Mouse (Mus musculus) intestine, postnatal 0 days (tissue): ENCODE data around the gene Sar1b. TPM values are rescaled to one million over a fixed set of nuclear protein-coding genes. Genes with fewer than 3 reads are reported as not detected.

Experiments used
- ATAC-seq: fragments of 200-750 bp; cut with Nextera tagmentation; 2 replicates; pipeline ENCODE4 v1.8.0; 2017; ENCODE audit warnings: mild to moderate bottlenecking, moderate TSS enrichment, moderate library complexity
- H3K27ac ChIP-seq: fragments of 300-500 bp; sonication (generic); 2 replicates; pipeline ENCODE4 v1.5.1; 2014; ENCODE audit warnings: mild to moderate bottlenecking, low read depth, low read length, moderate library complexity
- H3K27me3 ChIP-seq: fragments of 300-500 bp; sonication (generic); replicated peaks from 2 replicates; pipeline ENCODE4 v1.6.1; 2014; ENCODE audit warnings: low read length, mixed read lengths; ENCODE audit not compliant: control insufficient read depth, insufficient read depth
- H3K36me3 ChIP-seq: fragments of 300-500 bp; sonication (generic); 2 replicates; pipeline ENCODE4 v1.6.1; 2014; ENCODE audit warnings: mild to moderate bottlenecking, moderate library complexity; ENCODE audit not compliant: control insufficient read depth, insufficient read depth
- H3K4me1 ChIP-seq: fragments of 300-500 bp; sonication (generic); replicated peaks from 2 replicates; pipeline ENCODE4 v1.6.1; 2014; ENCODE audit warnings: antibody characterized with exemption, low read length, mixed read lengths; ENCODE audit not compliant: control insufficient read depth, insufficient read depth
- H3K4me2 ChIP-seq: fragments of 300-500 bp; sonication (generic); replicated peaks from 2 replicates; pipeline ENCODE4 v1.6.1; 2014; ENCODE audit warnings: low read depth, mild to moderate bottlenecking, moderate library complexity
- H3K4me3 ChIP-seq: fragments of 300-500 bp; sonication (generic); 2 replicates; pipeline ENCODE4 v1.5.1; 2014; ENCODE audit warnings: low read depth, low read length
- H3K9ac ChIP-seq: fragments of 300-500 bp; sonication (generic); 2 replicates; pipeline ENCODE4 v1.6.1; 2014; ENCODE audit warnings: mild to moderate bottlenecking, low read depth, low read length
- H3K9me3 ChIP-seq: fragments of 300-500 bp; sonication (generic); 2 replicates; pipeline ENCODE4 v1.6.1; 2016; ENCODE audit warnings: mixed run types; ENCODE audit not compliant: control insufficient read depth
- CTCF ChIP-seq: sonication (generic); IDR thresholded peaks from 2 replicates; pipeline ENCODE4 v1.5.1; 2016; ENCODE audit warnings: low read depth, mild to moderate bottlenecking, control low read depth, antibody characterized with exemption, moderate library complexity
- WGBS: fragments of 180-500 bp; shearing (Covaris S2); extraction: QIAGEN DNeasy Blood & Tissue Kit; methylation state at CpG from one replicate; pipeline ENCODE4 v1.1.7; 2014; 5-methylcytosine and 5-hydroxymethylcytosine counted together
- polyA plus RNA-seq: library from polyadenylated mRNA; unstranded; fragments of >200 nt; fragmentation: Nextera tagmentation; extraction: Ambion mirVana; gene quantifications from 2 replicates; pipeline ENCODE4 v1.2.1, GENCODE M21; 2015

Sar1b gene
- polyA plus RNA-seq, 1 experiment from 2014 or later, result 470 TPM

DNA sequence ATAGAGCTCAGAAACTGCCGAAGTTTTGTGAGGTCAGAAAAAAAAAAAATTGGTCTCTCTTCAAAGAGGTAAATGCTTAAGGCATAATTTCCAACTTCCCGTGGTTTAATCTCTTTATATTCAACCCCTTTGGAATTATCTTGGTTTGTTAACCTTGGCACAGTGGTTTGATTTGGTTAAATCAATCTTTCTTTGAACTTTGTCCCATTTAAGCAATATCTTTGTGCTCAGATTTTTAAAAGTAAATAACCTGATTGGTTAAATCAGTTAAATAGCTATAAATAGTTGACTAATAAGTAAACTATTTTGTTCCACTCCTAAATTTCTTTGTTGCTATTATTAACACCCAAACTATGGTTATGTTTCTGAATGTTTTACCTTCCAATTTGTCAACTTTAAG lies 4.2 kb upstream of the Sar1b start:
- Histone ChIP-seq H3K27me3 (no peaks in the 10 kb centered on the region), H3K4me2 (no peak overlapping the region), H3K9me3 (no peaks in the 10 kb centered on the region), H3K9ac (no peak overlapping the region), H3K4me1 (no peaks in the 10 kb centered on the region; the same call in 1 of the 2 replicates), H3K36me3 (no peaks in the 10 kb centered on the region), H3K4me3 (no peak overlapping the region), H3K27ac (no peak overlapping the region)
- no peak for TF ChIP-seq CTCF
- ATAC-seq, result no peak
- 44% methylated on average over 2 of the region's 2 CpGs for WGBS

DNA sequence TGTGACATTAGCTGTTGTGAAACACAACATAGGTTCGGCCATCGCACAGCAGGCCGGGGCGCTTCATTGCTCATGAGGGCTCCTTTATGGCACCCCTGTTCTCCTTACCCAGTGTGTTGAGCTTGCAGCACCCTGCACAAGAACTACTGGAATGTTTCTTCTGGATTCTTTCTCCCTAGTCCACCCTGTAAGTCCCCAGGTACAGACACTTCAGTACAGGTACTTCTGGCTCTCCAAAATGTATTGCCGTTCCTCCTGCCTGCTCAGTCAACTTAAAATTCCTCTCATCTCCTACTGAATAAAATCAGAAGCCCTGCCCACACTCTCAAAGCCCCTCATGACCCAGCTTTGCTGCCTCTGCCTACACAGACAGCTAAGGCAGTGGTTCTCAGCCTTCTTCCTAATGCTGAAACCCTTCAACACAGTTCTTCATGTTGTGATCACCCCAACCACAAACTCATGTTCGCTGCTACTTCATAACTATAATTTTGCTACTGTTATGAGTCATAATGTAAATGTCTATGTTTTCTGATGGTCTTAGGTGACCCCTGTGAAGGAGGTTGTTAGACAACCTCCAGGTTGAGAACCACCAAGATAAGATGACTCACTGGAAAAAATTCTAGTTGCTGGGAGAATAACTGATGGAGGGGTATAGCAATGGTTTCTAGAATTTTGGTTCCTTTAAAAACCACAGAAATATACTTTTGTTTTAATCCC lies 3.4 kb upstream of the Sar1b start:
- H3K27ac ChIP-seq, result peak overlapping the region; percentile 11; the same call in 1 of the 2 replicates
- no peak for TF ChIP-seq CTCF
- ATAC-seq, result no peak
- no peaks in the 10 kb centered on the region for H3K27me3 ChIP-seq
- no peaks in the 10 kb centered on the region for H3K36me3 ChIP-seq
- H3K9ac ChIP-seq, result no peak overlapping the region
- no peaks in the 10 kb centered on the region for H3K4me1 ChIP-seq
- 50% methylated on average over 6 of the region's 6 CpGs for WGBS
- no peak overlapping the region for H3K4me2 ChIP-seq
- no peaks in the 10 kb centered on the region for H3K9me3 ChIP-seq
- H3K4me3 ChIP-seq, result no peak overlapping the region

DNA sequence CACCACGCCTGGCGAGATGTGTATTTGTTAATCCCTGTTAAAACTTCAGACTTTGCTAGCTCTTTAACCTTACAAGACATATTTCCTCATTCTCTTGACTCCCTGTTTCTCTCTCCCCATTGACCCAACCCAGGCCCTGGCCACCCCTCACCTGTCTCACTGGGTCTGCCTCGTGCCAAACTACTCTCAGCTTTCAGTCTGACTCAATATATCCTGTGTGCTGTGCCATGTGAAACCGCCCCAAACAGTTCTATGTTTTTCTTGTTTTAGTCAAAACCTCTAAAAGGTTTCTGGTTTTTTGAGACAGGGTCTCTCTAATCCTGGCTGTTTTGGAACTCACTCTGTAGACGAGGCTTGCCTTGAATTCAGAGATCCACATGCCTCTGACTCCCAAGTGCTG lies 2.2 kb upstream of the Sar1b start:
- H3K27me3 ChIP-seq, result no peaks in the 10 kb centered on the region
- H3K4me1 ChIP-seq, result no peaks in the 10 kb centered on the region
- H3K4me3 ChIP-seq, result no peak overlapping the region
- no peak for TF ChIP-seq CTCF
- no peaks in the 10 kb centered on the region for H3K36me3 ChIP-seq
- H3K9me3 ChIP-seq, result no peaks in the 10 kb centered on the region
- H3K9ac ChIP-seq, result no peak overlapping the region
- ATAC-seq, result no peak
- no peak overlapping the region for H3K27ac ChIP-seq
- no peak overlapping the region for H3K4me2 ChIP-seq
- WGBS, result 78% methylated on average over 5 of the region's 5 CpGs

DNA sequence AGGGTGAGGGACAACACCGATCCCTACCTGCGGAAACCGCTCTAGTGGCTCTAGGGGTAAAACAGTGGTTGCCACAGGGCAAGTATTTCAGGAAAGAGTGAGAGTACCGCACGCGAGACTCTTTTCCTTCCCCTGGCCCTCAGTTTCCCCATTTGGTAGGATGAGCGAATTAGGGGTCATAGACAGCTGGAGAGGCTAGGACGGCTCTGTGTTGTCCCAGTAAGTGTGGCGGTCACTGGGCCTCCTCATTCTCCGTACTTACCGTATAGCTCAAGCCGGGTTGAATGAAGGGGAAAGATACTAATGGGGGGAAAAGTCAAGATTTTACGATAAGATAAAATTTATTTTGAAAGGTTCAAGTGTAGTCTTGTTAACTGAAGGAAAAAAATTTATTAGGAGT lies 468 bp downstream of the Sar1b start:
- Histone ChIP-seq H3K9ac (peak overlapping the region; percentile 94), H3K27ac (peak overlapping the region; percentile 82), H3K4me1 (no peaks in the 10 kb centered on the region), H3K36me3 (no peaks in the 10 kb centered on the region), H3K27me3 (no peaks in the 10 kb centered on the region), H3K4me3 (peak overlapping the region; percentile 93), H3K9me3 (no peaks in the 10 kb centered on the region), H3K4me2 (peak overlapping the region; percentile 83)
- no peak for TF ChIP-seq CTCF
- ATAC-seq, result no peak
- 3% methylated on average over 13 of the region's 13 CpGs for WGBS

DNA sequence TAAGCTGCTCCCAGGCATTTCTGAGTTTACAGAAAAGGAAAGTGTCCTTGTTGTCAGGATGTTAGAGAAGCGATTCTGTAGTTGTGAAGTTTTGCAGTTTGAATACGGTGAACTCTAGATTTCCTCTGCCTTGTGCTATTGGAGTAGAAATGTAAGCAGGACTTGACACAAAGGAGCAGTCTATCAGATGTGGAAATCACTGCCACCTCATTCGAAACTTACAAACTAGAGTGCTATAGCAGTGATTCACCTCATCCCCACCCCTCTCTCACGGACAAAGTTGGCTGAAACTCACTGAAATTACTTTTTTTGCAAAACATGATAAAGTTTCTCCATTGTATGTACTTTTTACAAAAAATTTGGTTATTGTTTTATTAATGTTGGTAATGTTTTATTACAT lies 1.3 kb downstream of the Sar1b start:
- Histone ChIP-seq H3K9ac (peak overlapping the region; percentile 94), H3K36me3 (no peaks in the 10 kb centered on the region), H3K27me3 (no peaks in the 10 kb centered on the region), H3K4me3 (peak overlapping the region; percentile 93), H3K27ac (peak overlapping the region; percentile 85), H3K4me1 (no peaks in the 10 kb centered on the region), H3K4me2 (peak overlapping the region; percentile 83), H3K9me3 (no peaks in the 10 kb centered on the region)
- no peak for ATAC-seq
- 55% methylated on average over 4 of the region's 4 CpGs for WGBS
- TF ChIP-seq CTCF, result no peak

- WGBS, result 32% methylated on average over 8 of the region's 8 CpGs
- Histone ChIP-seq H3K27ac (peak overlapping the region; percentile 89), H3K4me2 (no peak overlapping the region), H3K9ac (no peak overlapping the region), H3K27me3 (no peaks in the 10 kb centered on the region), H3K4me1 (no peaks in the 10 kb centered on the region), H3K36me3 (no peaks in the 10 kb centered on the region; the same call in 1 of the 2 replicates), H3K4me3 (no peak overlapping the region), H3K9me3 (no peaks in the 10 kb centered on the region)
- TF ChIP-seq CTCF, result no peak
- peak; percentile 88 for ATAC-seq
These were observed 4.2 kb downstream of the Sar1b start for GRCm38 (mm10) chr11:51767579-51768220.
